Mouse (Mus musculus) kidney, adult 2 months (tissue): Measurements from ENCODE around the gene Coro1c. TPM values are rescaled to one million over a fixed set of nuclear protein-coding genes. Genes with fewer than 3 reads are reported as not detected.

Source experiments
- DNase-seq: peaks from one replicate; pipeline ENCODE4 v3.0.0; 2021
- H3K27ac ChIP-seq: fragments of 200-500 bp; 2 replicates; pipeline ENCODE4 v1.5.1; 2012; ENCODE audit warnings: low read depth, low read length, control low read depth, inconsistent platforms; ENCODE audit not compliant: insufficient read depth
- H3K27me3 ChIP-seq: fragments of 200-500 bp; replicated peaks from 2 replicates; pipeline ENCODE4 v1.6.1; 2012; ENCODE audit warnings: mild to moderate bottlenecking, moderate library complexity, low read length, inconsistent platforms; ENCODE audit not compliant: control insufficient read depth, insufficient read depth
- H3K36me3 ChIP-seq: fragments of 200-500 bp; 2 replicates; pipeline ENCODE4 v1.6.1; 2012; ENCODE audit warnings: mild to moderate bottlenecking, moderate library complexity, low read length, inconsistent platforms; ENCODE audit not compliant: control insufficient read depth, insufficient read depth
- H3K4me1 ChIP-seq: fragments of 200-500 bp; 2 replicates; pipeline ENCODE4 v1.6.1; 2011; ENCODE audit warnings: low read length; ENCODE audit not compliant: control insufficient read depth, insufficient read depth
- H3K4me3 ChIP-seq: fragments of 200-500 bp; 2 replicates; pipeline ENCODE4 v1.5.1; 2011; ENCODE audit warnings: mild to moderate bottlenecking, low read depth, low read length, control low read depth; ENCODE audit not compliant: insufficient read depth
- CTCF ChIP-seq: fragments of 200-500 bp; conservative IDR thresholded peaks from 2 replicates; pipeline ENCODE4 v1.5.1; 2011; ENCODE audit warnings: low read depth, mild to moderate bottlenecking, control low read depth, low read length, moderate library complexity, mixed read lengths; ENCODE audit not compliant: insufficient read depth, insufficient read length
- POLR2A ChIP-seq: fragments of 200-500 bp; IDR thresholded peaks from one replicate; pipeline ENCODE4 v1.6.1; 2011; ENCODE audit warnings: low read depth, low read length, control low read depth
- WGBS: fragments of 180-500 bp; shearing (Covaris S2); methylation state at CpG from one replicate; pipeline ENCODE4 v1.1.7; 2018; 5-methylcytosine and 5-hydroxymethylcytosine counted together
- polyA plus RNA-seq: library from polyadenylated mRNA; depleted of rRNA; stranded (reverse); fragments of >200 nt; gene quantifications from 2 replicates; pipeline ENCODE4 v1.2.3, GENCODE M21; 2012

Gene Coro1c
- polyA plus RNA-seq, 1 experiment = 43.1 TPM

DNA sequence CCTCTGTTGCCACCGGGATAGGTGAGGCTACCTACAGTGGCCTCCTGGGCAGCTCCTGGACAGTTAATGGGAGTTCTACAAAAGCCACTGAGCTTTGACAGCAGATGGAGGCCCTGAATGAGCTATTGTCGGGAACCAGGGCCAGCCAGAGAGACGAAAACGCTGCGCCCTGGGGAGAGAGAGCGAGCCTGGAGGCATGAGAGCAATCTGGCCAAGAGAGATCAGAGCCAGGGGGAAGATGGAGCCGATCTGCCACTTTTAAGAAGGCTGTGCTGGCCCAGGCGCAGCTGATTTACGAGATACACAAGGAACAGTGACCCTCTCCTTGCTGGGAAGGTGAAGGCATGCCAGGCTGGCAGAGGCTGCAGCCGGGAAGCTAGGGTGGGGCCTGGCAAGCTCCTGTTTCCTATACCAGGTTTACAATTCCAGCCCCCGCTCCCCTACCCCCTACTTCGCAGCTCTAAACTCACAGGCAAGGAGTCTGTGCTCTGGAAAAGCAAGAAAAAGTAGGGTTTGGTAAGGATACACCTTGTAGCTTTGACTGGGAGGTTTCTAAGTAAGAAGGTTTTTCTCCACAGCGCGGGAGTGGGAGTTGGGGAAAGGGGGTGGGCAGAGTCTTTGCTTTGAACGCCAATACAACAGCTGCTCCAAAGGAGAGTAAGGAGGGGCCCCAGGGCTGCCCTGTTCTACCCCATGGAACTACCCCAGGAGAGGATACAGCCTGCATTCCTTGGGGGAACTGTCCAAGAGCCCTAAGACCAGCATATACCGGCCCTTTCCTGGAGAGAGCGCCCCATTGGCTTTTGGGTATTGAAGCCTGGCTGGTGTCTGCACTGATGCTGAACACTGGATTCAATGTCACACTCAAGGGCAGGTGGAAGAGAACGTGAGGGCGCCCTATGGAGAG, 42.5 kb upstream of the Coro1c start:
- no peaks in the 10 kb centered on the region for H3K4me1 ChIP-seq
- H3K27ac ChIP-seq = no peak overlapping the region
- H3K27me3 ChIP-seq = no peaks in the 10 kb centered on the region
- DNase-seq = no peak
- no peak overlapping the region for H3K4me3 ChIP-seq
- WGBS = 83% methylated on average over 19 of the region's 19 CpGs
- no peaks in the 10 kb centered on the region; the same call in none of the 2 replicates for H3K36me3 ChIP-seq
- no peak for TF ChIP-seq POLR2A
- no peak for TF ChIP-seq CTCF

DNA sequence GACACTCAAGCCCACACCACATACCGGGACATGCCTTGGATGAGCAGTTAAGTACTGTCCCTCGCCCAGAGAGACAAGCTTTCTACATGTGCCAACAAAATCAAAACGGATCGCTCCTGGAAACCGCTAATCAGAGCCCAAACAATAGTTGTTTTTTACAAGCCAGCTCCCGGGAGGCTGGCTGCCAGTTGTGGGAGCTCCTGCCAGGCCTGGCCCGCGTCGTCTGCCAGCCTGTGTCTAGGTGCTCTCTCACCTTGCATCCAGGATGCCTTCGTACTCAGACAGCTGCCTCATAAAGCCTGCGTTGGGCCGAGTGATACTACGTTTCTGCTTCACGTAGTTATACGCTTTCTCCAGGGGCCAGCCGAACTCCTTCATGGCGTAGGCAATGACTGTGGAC, 41.6 kb upstream of the Coro1c start:
- TF ChIP-seq CTCF (no peak), POLR2A (no peak)
- H3K4me1 ChIP-seq = no peaks in the 10 kb centered on the region
- H3K4me3 ChIP-seq = no peak overlapping the region
- H3K27me3 ChIP-seq = no peaks in the 10 kb centered on the region
- WGBS = 89% methylated on average over 17 of the region's 17 CpGs
- H3K36me3 ChIP-seq = no peaks in the 10 kb centered on the region; the same call in none of the 2 replicates
- no peak for DNase-seq
- no peak overlapping the region for H3K27ac ChIP-seq

DNA sequence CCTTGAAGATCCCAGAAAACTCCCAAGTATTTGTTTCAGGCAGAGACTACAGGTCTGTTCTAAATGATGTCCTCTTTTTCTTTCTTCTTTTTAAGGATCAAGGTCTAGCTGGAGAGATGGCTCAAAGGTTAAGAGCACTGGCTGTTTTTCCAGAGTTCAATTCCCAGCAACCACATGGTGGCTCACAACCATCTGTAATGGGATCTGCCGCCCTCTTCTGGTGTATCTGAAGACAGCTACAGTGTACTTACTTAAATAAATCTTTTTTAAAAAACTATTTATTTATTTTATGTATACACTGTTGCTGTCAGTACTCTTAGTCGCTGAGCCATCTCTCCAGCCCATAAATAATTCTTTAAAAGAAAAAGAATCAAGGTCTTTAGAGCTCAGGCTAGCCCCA, 38.7 kb upstream of the Coro1c start:
- Histone ChIP-seq H3K27ac (no peak overlapping the region), H3K4me3 (no peak overlapping the region), H3K4me1 (no peaks in the 10 kb centered on the region), H3K27me3 (no peaks in the 10 kb centered on the region), H3K36me3 (peaks cover 1% of the 10 kb centered on the region)
- DNase-seq = no peak
- 79% methylated on average over 2 of the region's 2 CpGs for WGBS
- TF ChIP-seq CTCF (no peak), POLR2A (no peak)

DNA sequence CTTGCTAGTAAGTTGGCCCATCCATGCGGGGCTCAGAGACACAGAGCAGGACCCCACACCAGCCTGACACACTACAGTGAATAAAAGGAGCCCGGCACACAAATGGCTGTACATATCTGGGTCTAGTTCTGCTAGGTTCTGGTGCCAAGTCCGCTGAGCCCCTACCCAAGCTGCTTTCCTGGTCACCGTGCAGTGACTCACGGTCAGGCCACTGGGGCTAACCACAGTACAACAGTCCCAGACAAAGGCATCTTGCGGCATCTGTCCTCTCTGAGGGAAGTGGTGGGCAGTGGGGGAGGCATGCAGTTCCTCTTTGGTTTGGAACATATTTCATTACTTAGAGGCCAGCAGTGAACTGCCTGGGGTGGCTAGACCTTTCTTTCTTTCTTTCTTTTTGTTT, 36.6 kb upstream of the Coro1c start:
- no peak overlapping the region for H3K27ac ChIP-seq
- H3K4me1 ChIP-seq = no peaks in the 10 kb centered on the region
- peaks cover 3% of the 10 kb centered on the region for H3K36me3 ChIP-seq
- peak; percentile 28 for DNase-seq
- WGBS = 89% methylated on average over 6 of the region's 6 CpGs
- no peaks in the 10 kb centered on the region for H3K27me3 ChIP-seq
- no peak for TF ChIP-seq POLR2A
- H3K4me3 ChIP-seq = no peak overlapping the region

DNA sequence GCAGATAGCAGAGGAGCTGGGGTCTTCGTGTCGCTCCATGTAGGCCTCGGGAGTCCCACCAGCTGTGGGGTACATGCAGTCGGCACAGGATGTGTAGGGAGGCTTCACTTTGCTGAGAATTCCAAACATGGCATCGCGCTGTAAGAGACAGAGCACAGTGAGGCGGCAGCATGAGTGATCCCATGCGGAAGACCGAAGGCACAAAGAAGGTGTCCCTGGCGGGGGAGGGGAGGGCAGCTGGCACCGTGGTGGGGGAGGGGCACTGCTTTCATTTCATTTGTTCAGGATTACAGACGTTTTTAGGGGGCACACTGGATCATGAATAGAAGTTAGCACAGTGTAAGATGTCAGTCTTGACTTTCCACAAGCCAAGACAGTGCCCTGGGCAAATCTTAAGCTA, 34.8 kb upstream of the Coro1c start:
- H3K4me3 ChIP-seq = no peak overlapping the region
- TF ChIP-seq POLR2A = no peak
- no peak for TF ChIP-seq CTCF
- H3K36me3 ChIP-seq = peaks cover 3% of the 10 kb centered on the region; the same call in 1 of the 2 replicates
- H3K27me3 ChIP-seq = no peaks in the 10 kb centered on the region
- no peak overlapping the region for H3K27ac ChIP-seq
- no peak for DNase-seq
- H3K4me1 ChIP-seq = no peaks in the 10 kb centered on the region
- 84% methylated on average over 12 of the region's 12 CpGs for WGBS

DNA sequence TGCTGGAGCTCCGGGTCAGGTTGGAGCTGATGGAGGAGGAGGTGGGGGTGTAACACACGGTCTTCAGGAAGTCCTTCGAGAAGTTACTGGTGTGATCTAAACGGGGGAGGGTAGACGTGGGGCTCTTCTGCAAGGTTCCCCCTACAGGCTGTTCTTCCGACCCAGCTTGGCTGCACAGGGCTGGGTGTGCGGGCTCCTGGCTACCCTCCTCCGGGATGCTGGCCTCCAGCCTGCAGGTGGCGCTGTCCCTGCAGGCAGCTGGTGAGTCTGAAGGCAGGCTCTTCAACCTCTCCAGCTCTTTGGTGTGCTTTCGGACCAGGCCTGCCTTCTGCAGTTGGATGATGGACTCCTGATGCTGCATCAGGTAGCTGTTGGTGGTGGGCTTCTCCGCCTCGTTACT, 34.0 kb upstream of the Coro1c start:
- Histone ChIP-seq H3K27ac (no peak overlapping the region), H3K4me1 (no peaks in the 10 kb centered on the region), H3K4me3 (no peak overlapping the region), H3K27me3 (no peaks in the 10 kb centered on the region), H3K36me3 (peaks cover 3% of the 10 kb centered on the region; the same call in 1 of the 2 replicates)
- 85% methylated on average over 12 of the region's 12 CpGs for WGBS
- no peak for TF ChIP-seq POLR2A
- peak; percentile 43 for TF ChIP-seq CTCF
- DNase-seq = no peak

DNA sequence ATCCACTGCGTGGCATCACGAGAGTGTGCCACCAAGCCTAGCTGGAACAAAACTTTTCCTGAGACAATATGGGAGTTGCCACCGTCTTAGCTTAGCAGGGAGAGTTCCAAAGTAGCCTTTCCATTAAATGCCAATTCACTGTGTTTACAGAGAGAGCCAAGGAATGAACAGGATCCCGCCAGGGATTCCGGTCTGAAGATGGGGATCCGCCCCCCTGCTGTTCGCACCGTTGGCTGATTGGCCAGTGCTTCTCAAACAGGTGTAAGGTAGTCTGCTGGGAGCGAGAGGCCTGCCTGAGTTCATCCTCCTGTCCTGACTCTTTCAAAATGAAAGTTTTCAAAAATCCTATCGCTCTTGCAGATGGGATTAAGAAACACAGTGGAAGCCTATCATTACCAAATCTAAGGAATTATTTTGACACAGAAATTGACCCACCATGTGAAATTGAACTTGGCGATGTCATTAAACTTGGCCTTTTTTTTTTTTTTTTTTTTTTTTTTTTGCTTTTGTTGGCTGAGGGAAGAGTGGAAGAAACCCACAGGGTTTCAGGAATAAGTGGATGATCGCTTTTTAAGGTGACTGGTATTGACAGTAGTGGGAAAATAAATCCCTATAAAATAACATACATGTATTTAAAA, 30.8 kb upstream of the Coro1c start:
- 70% methylated on average over 12 of the region's 12 CpGs for WGBS
- Histone ChIP-seq H3K4me1 (no peaks in the 10 kb centered on the region), H3K27me3 (no peaks in the 10 kb centered on the region), H3K4me3 (no peak overlapping the region), H3K27ac (no peak overlapping the region), H3K36me3 (peaks cover 3% of the 10 kb centered on the region; the same call in 1 of the 2 replicates)
- no peak for TF ChIP-seq CTCF
- TF ChIP-seq POLR2A = no peak
- DNase-seq = no peak
